ENCODE assay signal across 9 mouse cellular contexts in genomic region chr13:52255697-52256096, GRCm38 (mm10).
DNase-seq lines count a peak whose midpoint lies in the region.
"Had no signal": no experiment of that assay in that cellular context is flagged by ENCODE, and none has a peak within 500 bp of the region (broad histone marks: within the 10 kb centered on the region; RNA-seq: fewer than 3 reads in every experiment).

No protein-coding gene starts in this region.

- DNase-seq in adrenal gland, postnatal 14 days: peak; percentile 41
- no peak for DNase-seq in adrenal gland, postnatal 36 days
- DNase-seq in kidney, postnatal 10 days: peak; percentile 23
- no peak for DNase-seq in kidney, postnatal 25 days
- DNase-seq in thymus, postnatal 4 days: peak; percentile 65
- DNase-seq in thymus, postnatal 36 days: no peak
- DNase-seq in frontal cortex, postnatal 10 days (ENCODE audit: low spot score in 2 of 2): no peak
- DNase-seq in heart, adult 9 months (ENCODE audit: low spot score in 2 of 2): no peak
- DNase-seq: lung, postnatal 14 days had no signal

Comparison
In these comparisons a context has a peak if more than half of its experiments do, and no peak if none do; other contexts are left out.
1. DNase-seq: peak in adrenal gland, postnatal 14 days (single experiment), kidney, postnatal 10 days (single experiment) and thymus, postnatal 4 days (single experiment); none in adrenal gland, postnatal 36 days (0 of 2), kidney, postnatal 25 days (0 of 2), thymus, postnatal 36 days (0 of 2), frontal cortex, postnatal 10 days (0 of 2) and heart, adult 9 months (0 of 2).